Mouse (Mus musculus): Measurements from ENCODE around the gene Nsun6. TPM values are rescaled to one million over a fixed set of nuclear protein-coding genes. Genes with fewer than 3 reads are reported as not detected.

Nsun6 gene
- polyA plus RNA-seq (2012; ENCODE audit: insufficient read depth, insufficient read length, missing spikeins) = 2.5 and 7.6 TPM in 2 replicates

DNA sequence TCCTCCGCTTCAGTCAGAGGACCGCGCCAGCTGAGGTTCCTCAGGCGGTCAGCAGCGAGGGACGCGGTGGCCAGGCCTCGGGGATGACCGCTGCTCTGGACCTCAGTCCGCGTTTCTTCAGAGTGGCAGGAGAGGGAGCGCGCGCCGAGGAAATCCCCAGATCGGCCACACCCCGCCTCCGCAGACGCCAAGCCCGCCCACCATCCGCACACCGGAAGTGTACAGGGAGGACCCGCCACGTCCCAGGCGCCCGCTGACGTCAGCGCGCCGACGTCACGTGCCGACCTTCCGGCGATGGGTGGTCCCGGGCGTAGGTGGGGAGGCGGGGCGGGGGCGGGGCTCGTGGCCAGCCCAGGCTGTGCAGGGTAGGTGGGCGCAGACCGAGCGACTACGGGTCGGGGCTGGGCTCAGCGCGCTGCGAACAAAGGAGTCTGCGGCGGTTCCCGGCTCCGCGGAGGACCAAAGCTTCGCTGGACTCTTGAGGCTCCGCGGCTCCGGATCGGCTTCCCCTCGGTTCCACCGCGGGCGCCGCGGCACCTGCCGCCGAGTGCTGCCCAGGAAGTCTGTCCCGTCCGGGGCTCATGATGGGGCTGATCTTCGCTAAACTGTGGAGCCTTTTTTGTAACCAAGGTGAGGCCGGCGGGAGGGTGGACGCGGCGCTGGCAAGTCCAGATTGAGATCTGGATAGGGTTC lies at the start of gene Nsun6:
Gene Nsun6 (minus strand): TSS at position 125 of the 693 bp plus-strand sequence.
- H3K4me1 ChIP-seq (ENCODE audit: control insufficient read depth, insufficient read depth, insufficient read length, low read length) = peaks cover 11% of the 10 kb centered on the region; the same call in 1 of the 2 replicates
- peak within 1 kb of the TSS; percentile 99 for H3K27ac ChIP-seq (replicated peaks; ENCODE audit: low read depth, low read length)
- H3K4me3 ChIP-seq (ENCODE audit: insufficient read depth, low read depth, low read length) = peak within 1 kb of the TSS; percentile 91

DNA sequence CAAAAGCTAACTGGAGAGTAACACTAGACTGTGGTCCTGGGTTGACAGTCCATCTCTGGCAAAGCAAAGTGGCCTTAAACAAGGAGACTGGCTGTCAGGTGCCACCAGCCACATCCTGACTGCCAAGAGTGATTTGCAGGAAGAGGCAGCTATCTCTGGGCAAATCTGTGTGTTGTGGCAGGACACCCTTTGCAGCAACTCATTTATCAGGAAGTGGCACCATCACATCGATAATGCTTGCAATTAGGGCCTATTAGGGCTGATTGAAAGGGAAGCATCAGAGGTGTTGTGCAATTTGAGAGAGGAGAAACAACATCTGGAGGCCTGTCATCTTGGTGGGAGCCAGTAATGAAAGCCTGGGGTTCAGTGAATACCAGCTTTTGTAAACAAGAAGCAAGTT lies 49.5 kb upstream of the Nsun6 start:
- H3K4me3 ChIP-seq (ENCODE audit: insufficient read depth, low read depth, low read length) = no peak overlapping the region
- H3K4me1 ChIP-seq (ENCODE audit: control insufficient read depth, insufficient read depth, insufficient read length, low read length) = no peaks in the 10 kb centered on the region
- no peak overlapping the region for H3K27ac ChIP-seq (replicated peaks; ENCODE audit: low read depth, low read length)

DNA sequence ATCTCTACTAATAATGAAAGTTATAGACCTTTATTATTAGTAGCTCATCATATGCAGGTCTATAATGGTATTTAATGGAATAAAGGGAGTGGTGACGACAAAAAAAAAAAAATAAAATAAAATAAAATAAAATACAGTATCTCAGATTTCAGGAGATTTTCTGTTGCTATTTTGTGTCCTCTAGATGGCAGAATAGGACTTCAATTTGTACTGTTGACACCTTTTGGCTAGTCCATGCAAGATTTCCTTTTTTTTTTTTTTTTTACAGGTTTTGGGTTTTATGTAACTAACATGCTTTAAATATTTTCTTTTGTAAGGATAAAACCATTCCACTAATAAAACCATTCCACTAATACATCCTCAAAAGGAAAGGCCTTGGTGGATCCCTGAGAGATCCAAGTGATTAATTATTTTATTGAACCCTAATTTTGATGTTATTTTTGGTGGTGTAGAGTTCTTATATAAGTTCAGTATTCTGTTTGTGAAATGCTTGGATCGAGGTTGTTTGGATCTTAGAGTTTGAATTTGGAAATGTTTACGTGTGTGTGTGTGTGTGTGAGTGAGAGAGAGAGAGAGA lies 41.7 kb upstream of the Nsun6 start:
- H3K4me1 ChIP-seq (ENCODE audit: control insufficient read depth, insufficient read depth, insufficient read length, low read length) = no peaks in the 10 kb centered on the region
- no peak overlapping the region for H3K27ac ChIP-seq (replicated peaks; ENCODE audit: low read depth, low read length)
- H3K4me3 ChIP-seq (ENCODE audit: insufficient read depth, low read depth, low read length) = no peak overlapping the region

- Histone ChIP-seq H3K27ac (replicated peaks; ENCODE audit: low read depth, low read length) (no peak overlapping the region), H3K4me1 (ENCODE audit: control insufficient read depth, insufficient read depth, insufficient read length, low read length) (no peaks in the 10 kb centered on the region), H3K4me3 (ENCODE audit: insufficient read depth, low read depth, low read length) (no peak overlapping the region)
Observed at GRCm38 (mm10) chr2:15087308-15087707, 32.4 kb upstream of the Nsun6 start.

- Histone ChIP-seq H3K27ac (replicated peaks; ENCODE audit: low read depth, low read length) (no peak overlapping the region), H3K4me1 (ENCODE audit: control insufficient read depth, insufficient read depth, insufficient read length, low read length) (no peaks in the 10 kb centered on the region), H3K4me3 (ENCODE audit: insufficient read depth, low read depth, low read length) (no peak overlapping the region)
Observed at GRCm38 (mm10) chr2:15083702-15084101, 28.8 kb upstream of the Nsun6 start.

- H3K27ac ChIP-seq (replicated peaks; ENCODE audit: low read depth, low read length) = no peak overlapping the region
- H3K4me3 ChIP-seq (ENCODE audit: insufficient read depth, low read depth, low read length) = no peak overlapping the region
- peaks cover 10% of the 10 kb centered on the region for H3K4me1 ChIP-seq (ENCODE audit: control insufficient read depth, insufficient read depth, insufficient read length, low read length)
Observed at GRCm38 (mm10) chr2:15067091-15067490, 12.2 kb upstream of the Nsun6 start.

DNA sequence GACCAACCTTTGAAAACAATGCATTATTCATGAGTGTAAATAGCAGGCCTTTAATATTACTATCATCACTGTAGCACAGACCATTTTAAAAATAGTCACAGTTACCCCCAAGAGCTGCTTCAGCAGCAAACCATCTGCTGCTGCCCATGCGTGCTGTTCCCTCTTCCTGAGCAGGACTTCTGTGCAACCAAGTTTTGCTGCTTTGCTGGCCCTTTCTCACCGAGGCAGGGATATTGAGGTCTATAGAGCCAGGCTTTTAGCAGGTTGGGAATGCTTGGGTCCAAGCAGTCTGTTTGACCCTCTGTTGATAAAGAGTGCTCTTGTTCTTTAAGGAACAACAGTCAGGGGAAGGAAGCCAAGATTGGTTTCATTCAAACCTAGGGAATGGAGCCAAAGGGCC lies 10.6 kb upstream of the Nsun6 start:
- no peak overlapping the region for H3K4me3 ChIP-seq (ENCODE audit: insufficient read depth, low read depth, low read length)
- peaks cover 14% of the 10 kb centered on the region for H3K4me1 ChIP-seq (ENCODE audit: control insufficient read depth, insufficient read depth, insufficient read length, low read length)
- 0 out of 2 replicates have a peak overlapping the region, but pooled peaks have one; percentile 18 for H3K27ac ChIP-seq (replicated peaks; ENCODE audit: low read depth, low read length)

DNA sequence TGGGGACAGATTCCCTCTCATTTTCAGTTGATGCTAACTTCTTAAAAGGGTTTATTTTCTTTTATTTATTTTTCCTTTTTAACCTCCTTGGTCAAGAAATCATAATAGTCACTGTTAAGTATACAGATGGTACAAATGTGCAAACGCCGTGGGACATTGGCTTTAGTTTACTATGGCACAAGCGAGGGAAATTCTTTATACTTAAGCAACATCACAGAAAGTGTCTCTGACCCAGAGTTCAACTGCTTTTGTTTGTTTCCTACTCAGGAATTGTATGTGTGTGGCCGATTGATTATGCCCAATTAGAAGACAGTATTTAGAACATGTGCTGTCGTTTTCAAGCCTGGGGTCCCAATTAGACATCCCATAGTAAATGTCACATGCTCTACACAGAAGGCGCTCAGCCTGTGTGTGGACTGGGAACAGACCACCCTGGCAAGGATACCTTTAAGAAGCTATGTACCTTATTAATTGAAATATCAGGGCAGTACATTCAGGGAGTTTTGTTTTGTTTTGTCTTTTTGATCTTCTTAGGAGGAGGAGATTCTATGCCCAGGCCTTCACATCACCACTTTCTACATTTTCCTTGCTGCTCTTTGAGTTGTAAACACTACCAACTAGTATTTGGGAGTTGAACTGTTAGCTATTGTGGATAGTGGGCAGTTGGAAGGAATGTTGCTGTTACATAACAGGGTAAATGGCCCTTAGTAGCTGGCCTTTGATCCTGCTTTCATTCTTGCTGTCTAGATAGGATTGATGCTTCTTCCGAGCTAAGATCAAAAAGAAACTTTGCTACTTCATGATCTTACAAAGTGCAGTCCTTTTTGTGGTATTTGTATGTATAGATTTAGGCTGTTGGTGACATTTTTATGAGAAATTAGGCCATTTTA lies 9.8 kb upstream of the Nsun6 start:
- no peak overlapping the region for H3K4me3 ChIP-seq (ENCODE audit: insufficient read depth, low read depth, low read length)
- peak overlapping the region; percentile 64 for H3K27ac ChIP-seq (replicated peaks; ENCODE audit: low read depth, low read length)
- H3K4me1 ChIP-seq (ENCODE audit: control insufficient read depth, insufficient read depth, insufficient read length, low read length) = peaks cover 14% of the 10 kb centered on the region

DNA sequence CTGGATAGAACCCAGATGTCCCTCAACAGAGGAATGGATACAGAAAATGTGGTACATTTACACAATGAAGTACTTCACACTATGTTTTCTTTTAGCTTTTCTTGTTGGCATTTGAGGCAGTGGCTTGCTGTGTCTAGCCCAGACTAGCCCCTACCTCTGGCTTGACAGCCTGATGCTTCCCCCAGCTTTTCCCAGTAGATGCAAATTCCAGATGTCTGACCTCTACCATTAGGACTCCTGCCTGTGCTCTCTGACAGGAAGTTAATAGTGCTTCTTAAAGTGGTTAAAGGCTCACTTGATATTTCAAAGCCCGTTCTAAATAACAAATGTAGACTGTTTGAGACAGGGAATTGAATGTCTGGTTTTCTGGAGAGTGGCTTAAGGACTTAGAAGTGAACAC lies 8.9 kb upstream of the Nsun6 start:
- Histone ChIP-seq H3K4me1 (ENCODE audit: control insufficient read depth, insufficient read depth, insufficient read length, low read length) (peaks cover 14% of the 10 kb centered on the region), H3K4me3 (ENCODE audit: insufficient read depth, low read depth, low read length) (no peak overlapping the region), H3K27ac (replicated peaks; ENCODE audit: low read depth, low read length) (peak overlapping the region; percentile 64)

- Histone ChIP-seq H3K4me1 (ENCODE audit: control insufficient read depth, insufficient read depth, insufficient read length, low read length) (peaks cover 22% of the 10 kb centered on the region), H3K4me3 (ENCODE audit: insufficient read depth, low read depth, low read length) (no peak overlapping the region), H3K27ac (replicated peaks; ENCODE audit: low read depth, low read length) (peak overlapping the region; percentile 52; the same call in 1 of the 2 replicates)
Observed at GRCm38 (mm10) chr2:15060856-15061255, 6.0 kb upstream of the Nsun6 start.

GRCm38 (mm10) chr2:15058227-15058626 lies 3.4 kb upstream of the Nsun6 start:
- H3K27ac ChIP-seq (replicated peaks; ENCODE audit: low read depth, low read length) = no peak overlapping the region
- H3K4me1 ChIP-seq (ENCODE audit: control insufficient read depth, insufficient read depth, insufficient read length, low read length) = peaks cover 15% of the 10 kb centered on the region

GRCm38 (mm10) chr2:15055741-15056151 lies 877 bp upstream of the Nsun6 start:
- H3K4me1 ChIP-seq (ENCODE audit: control insufficient read depth, insufficient read depth, insufficient read length, low read length) = peaks cover 13% of the 10 kb centered on the region
- H3K27ac ChIP-seq (replicated peaks; ENCODE audit: low read depth, low read length) = peak overlapping the region; percentile 72
- peak overlapping the region; percentile 87 for H3K4me3 ChIP-seq (ENCODE audit: insufficient read depth, low read depth, low read length)

More at GRCm38 (mm10) chr2:15058227-15058626, 3.4 kb upstream of the Nsun6 start:
- H3K4me3 ChIP-seq (ENCODE audit: insufficient read depth, low read depth, low read length) = no peak overlapping the region

GRCm38 (mm10) chr2:15054496-15054895 lies 373 bp downstream of the Nsun6 start:
- Histone ChIP-seq H3K4me3 (ENCODE audit: insufficient read depth, low read depth, low read length) (peak overlapping the region; percentile 91), H3K4me1 (ENCODE audit: control insufficient read depth, insufficient read depth, insufficient read length, low read length) (peaks cover 11% of the 10 kb centered on the region; the same call in 1 of the 2 replicates), H3K27ac (replicated peaks; ENCODE audit: low read depth, low read length) (peak overlapping the region; percentile 99)

GRCm38 (mm10) chr2:15049117-15049873 lies 5.6 kb downstream of the Nsun6 start, which contains the start of gene Arl5b:
Arl5b (plus strand) TSS chr2:15049395.
- Histone ChIP-seq H3K4me3 (ENCODE audit: insufficient read depth, low read depth, low read length) (peak within 1 kb of the TSS; percentile 84), H3K4me1 (ENCODE audit: control insufficient read depth, insufficient read depth, insufficient read length, low read length) (peaks cover under 1% of the 10 kb centered on the region; the same call in 1 of the 2 replicates), H3K27ac (replicated peaks; ENCODE audit: low read depth, low read length) (peak within 1 kb of the TSS; percentile 83)

All from brown adipose tissue, adult 24 weeks (tissue).